Mouse (Mus musculus) testis, adult 2 months (tissue): Measurements from ENCODE around the gene Tnnc1. TPM values are rescaled to one million over a fixed set of nuclear protein-coding genes. Genes with fewer than 3 reads are reported as not detected.

ENCODE experiments used
- H3K27ac ChIP-seq: fragments of 200-500 bp; 2 replicates; pipeline ENCODE4 v1.5.1; 2012; ENCODE audit warnings: low read depth, low read length; ENCODE audit not compliant: control insufficient read depth, insufficient read depth
- H3K27me3 ChIP-seq: fragments of 200-500 bp; 2 replicates; pipeline ENCODE4 v1.6.1; 2012; ENCODE audit warnings: mild to moderate bottlenecking, low read length, moderate library complexity; ENCODE audit not compliant: control insufficient read depth, insufficient read depth
- H3K36me3 ChIP-seq: fragments of 200-500 bp; 2 replicates; pipeline ENCODE4 v1.6.1; 2012; ENCODE audit warnings: mild to moderate bottlenecking, low read length; ENCODE audit not compliant: control insufficient read depth, insufficient read depth
- H3K4me1 ChIP-seq: fragments of 200-500 bp; 2 replicates; pipeline ENCODE4 v1.6.1; 2012; ENCODE audit warnings: low read length; ENCODE audit not compliant: control insufficient read depth, insufficient read depth
- H3K4me3 ChIP-seq: fragments of 200-500 bp; 2 replicates; pipeline ENCODE4 v1.5.1; 2012; ENCODE audit warnings: low read depth, mild to moderate bottlenecking, low read length, moderate library complexity, mixed read lengths; ENCODE audit not compliant: control insufficient read depth
- CTCF ChIP-seq: fragments of 200-500 bp; IDR thresholded peaks from 2 replicates; pipeline ENCODE4 v1.5.1; 2012; ENCODE audit warnings: low read depth, mild to moderate bottlenecking, inconsistent platforms, low read length, moderate library complexity; ENCODE audit not compliant: control insufficient read depth, insufficient read depth, insufficient replicate concordance
- POLR2A ChIP-seq: fragments of 200-500 bp; IDR thresholded peaks from 2 replicates; pipeline ENCODE4 v1.6.1; 2012; ENCODE audit warnings: low read depth, mild to moderate bottlenecking, inconsistent platforms, low read length, moderate library complexity; ENCODE audit not compliant: control insufficient read depth
- polyA plus RNA-seq: library from polyadenylated mRNA; depleted of rRNA; stranded (reverse); fragments of >200 nt; gene quantifications from 2 replicates; pipeline ENCODE4 v1.2.3, GENCODE M21; 2012

Tnnc1 gene
- polyA plus RNA-seq, 1 experiment = 0.59 TPM

GRCm38 (mm10) chr14:31166827-31167226 lies 41.3 kb upstream of the Tnnc1 start:
- TF ChIP-seq POLR2A = no peak
- no peak for TF ChIP-seq CTCF
- Histone ChIP-seq H3K4me1 (no peaks in the 10 kb centered on the region), H3K27me3 (no peaks in the 10 kb centered on the region), H3K4me3 (0 out of 2 replicates have a peak overlapping the region, but pooled peaks have one; percentile 6), H3K36me3 (no peaks in the 10 kb centered on the region), H3K27ac (no peak overlapping the region; the same call in 1 of the 2 replicates)

- no peaks in the 10 kb centered on the region for H3K4me1 ChIP-seq
- H3K27me3 ChIP-seq = no peaks in the 10 kb centered on the region
- no peak within 1 kb of the TSS; the same call in 1 of the 2 replicates for H3K4me3 ChIP-seq
- H3K27ac ChIP-seq = no peak within 1 kb of the TSS
- TF ChIP-seq POLR2A (no peak), CTCF (no peak)
- no peaks in the 10 kb centered on the region for H3K36me3 ChIP-seq
Observed at GRCm38 (mm10) chr14:31168425-31168824, 39.7 kb upstream of the Tnnc1 start, which contains the start of gene Stab1. Stab1 (minus strand) TSS chr14:31168641.

GRCm38 (mm10) chr14:31169508-31169907 lies 38.6 kb upstream of the Tnnc1 start:
- Histone ChIP-seq H3K27ac (no peak overlapping the region), H3K36me3 (no peaks in the 10 kb centered on the region), H3K4me1 (no peaks in the 10 kb centered on the region), H3K27me3 (no peaks in the 10 kb centered on the region), H3K4me3 (no peak overlapping the region)
- TF ChIP-seq POLR2A (no peak), CTCF (no peak)

GRCm38 (mm10) chr14:31170963-31171362 lies 37.1 kb upstream of the Tnnc1 start:
- TF ChIP-seq CTCF = no peak
- H3K36me3 ChIP-seq = no peaks in the 10 kb centered on the region
- no peaks in the 10 kb centered on the region for H3K27me3 ChIP-seq
- no peaks in the 10 kb centered on the region for H3K4me1 ChIP-seq
- H3K4me3 ChIP-seq = no peak overlapping the region
- H3K27ac ChIP-seq = no peak overlapping the region

- Histone ChIP-seq H3K36me3 (no peaks in the 10 kb centered on the region), H3K4me3 (no peak overlapping the region)
Observed at GRCm38 (mm10) chr14:31171386-31171785, 36.7 kb upstream of the Tnnc1 start.

GRCm38 (mm10) chr14:31171821-31172220 lies 36.3 kb upstream of the Tnnc1 start:
- no peaks in the 10 kb centered on the region for H3K27me3 ChIP-seq
- no peaks in the 10 kb centered on the region for H3K4me1 ChIP-seq
- no peak for TF ChIP-seq POLR2A
- no peak for TF ChIP-seq CTCF
- no peaks in the 10 kb centered on the region for H3K36me3 ChIP-seq
- H3K27ac ChIP-seq = no peak overlapping the region
- no peak overlapping the region for H3K4me3 ChIP-seq

More at GRCm38 (mm10) chr14:31171386-31171785, 36.7 kb upstream of the Tnnc1 start:
- Histone ChIP-seq H3K27ac (no peak overlapping the region), H3K4me1 (no peaks in the 10 kb centered on the region), H3K27me3 (no peaks in the 10 kb centered on the region)
- TF ChIP-seq CTCF (no peak), POLR2A (no peak)

GRCm38 (mm10) chr14:31172781-31173455 lies 35.2 kb upstream of the Tnnc1 start:
- Histone ChIP-seq H3K4me1 (no peaks in the 10 kb centered on the region), H3K27ac (no peak overlapping the region), H3K4me3 (no peak overlapping the region), H3K27me3 (no peaks in the 10 kb centered on the region), H3K36me3 (no peaks in the 10 kb centered on the region)
- TF ChIP-seq POLR2A (no peak), CTCF (no peak)
